Mouse (Mus musculus) small intestine, adult 2 months (tissue): ENCODE measurements around the gene Hrc. TPM values are rescaled to one million over a fixed set of nuclear protein-coding genes. Genes with fewer than 3 reads are reported as not detected.
A peak's percentile ranks its signal among the peaks of the same experiment; 100 is the strongest.

Experiments
- H3K27ac ChIP-seq: fragments of 200-500 bp; 2 replicates; pipeline ENCODE4 v1.5.1; 2012; ENCODE audit warnings: low read depth, low read length, control low read depth, inconsistent platforms; ENCODE audit not compliant: insufficient read depth
- H3K27me3 ChIP-seq: fragments of 200-500 bp; 2 replicates; pipeline ENCODE4 v1.6.1; 2012; ENCODE audit warnings: mild to moderate bottlenecking, moderate library complexity, low read length, inconsistent platforms; ENCODE audit not compliant: control insufficient read depth, insufficient read depth
- H3K36me3 ChIP-seq: fragments of 200-500 bp; 2 replicates; pipeline ENCODE4 v1.6.1; 2012; ENCODE audit warnings: mild to moderate bottlenecking, low read length, control low read depth, inconsistent platforms; ENCODE audit not compliant: control insufficient read depth, insufficient read depth
- H3K4me1 ChIP-seq: fragments of 200-500 bp; 2 replicates; pipeline ENCODE4 v1.6.1; 2012; ENCODE audit warnings: low read length, inconsistent platforms, mixed read lengths; ENCODE audit not compliant: control insufficient read depth, insufficient read depth, insufficient read length
- H3K4me3 ChIP-seq: fragments of 200-500 bp; 2 replicates; pipeline ENCODE4 v1.5.1; 2012; ENCODE audit warnings: low read depth, mild to moderate bottlenecking, control low read depth, inconsistent platforms, low read length, moderate library complexity
- CTCF ChIP-seq: fragments of 200-500 bp; IDR thresholded peaks from 2 replicates; pipeline ENCODE4 v1.5.1; 2012; ENCODE audit warnings: low read depth, mild to moderate bottlenecking, control low read depth, inconsistent platforms, low read length, moderate library complexity, mixed read lengths; ENCODE audit not compliant: insufficient replicate concordance, insufficient read length; ENCODE audit errors: extremely low read depth
- POLR2A ChIP-seq: fragments of 200-500 bp; IDR thresholded peaks from 2 replicates; pipeline ENCODE4 v1.6.1; 2012; ENCODE audit warnings: low read depth, mild to moderate bottlenecking, control low read depth, inconsistent platforms, low read length, moderate library complexity
- WGBS: fragments of 180-500 bp; shearing (Covaris S2); methylation state at CpG from one replicate; pipeline ENCODE4 v1.1.7; 2018; 5-methylcytosine and 5-hydroxymethylcytosine counted together
- polyA plus RNA-seq: library from polyadenylated mRNA; depleted of rRNA; stranded (reverse); fragments of >200 nt; gene quantifications from 2 replicates; pipeline ENCODE4 v1.2.3, GENCODE M21; 2012

Gene Hrc
- polyA plus RNA-seq, 1 experiment = 0.46 TPM

DNA sequence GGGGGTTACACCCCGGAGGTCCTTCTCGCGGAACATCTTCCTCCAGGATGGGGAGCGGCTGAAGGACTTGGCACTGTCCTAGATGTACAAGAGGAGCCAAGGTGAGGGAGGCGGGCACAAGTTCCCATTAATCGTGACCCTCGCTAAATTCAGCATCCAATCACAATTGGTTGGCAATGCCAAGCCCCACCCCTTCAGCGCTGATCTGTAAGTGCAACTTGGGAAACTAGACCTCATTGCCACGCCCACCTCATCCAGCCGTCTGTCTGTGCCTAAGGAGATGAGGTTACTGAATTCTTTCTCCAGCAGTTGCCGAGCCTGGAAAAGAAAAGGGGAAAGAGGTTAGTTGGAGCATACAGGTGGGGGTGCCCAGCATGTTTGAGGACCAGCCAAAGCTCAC, 5.6 kb downstream of the Hrc start:
- Histone ChIP-seq H3K27ac (peak overlapping the region; percentile 78), H3K4me3 (peak overlapping the region; percentile 65), H3K27me3 (no peaks in the 10 kb centered on the region; the same call in 1 of the 2 replicates), H3K36me3 (no peaks in the 10 kb centered on the region), H3K4me1 (peaks cover 31% of the 10 kb centered on the region)
- WGBS = 2% methylated on average over 11 of the region's 11 CpGs
- TF ChIP-seq CTCF = no peak
- peak; percentile 27; the same call in 1 of the 2 replicates for TF ChIP-seq POLR2A

- Histone ChIP-seq H3K27ac (peak overlapping the region; percentile 18), H3K27me3 (no peaks in the 10 kb centered on the region; the same call in 1 of the 2 replicates), H3K4me1 (peaks cover 31% of the 10 kb centered on the region), H3K36me3 (no peaks in the 10 kb centered on the region), H3K4me3 (peak overlapping the region; percentile 65)
- TF ChIP-seq CTCF (peak; percentile 87; the same call in 1 of the 2 replicates), POLR2A (no peak)
- 2% methylated on average over 8 of the region's 8 CpGs for WGBS
Observed at GRCm38 (mm10) chr7:45341303-45341702, 6.2 kb downstream of the Hrc start.

DNA sequence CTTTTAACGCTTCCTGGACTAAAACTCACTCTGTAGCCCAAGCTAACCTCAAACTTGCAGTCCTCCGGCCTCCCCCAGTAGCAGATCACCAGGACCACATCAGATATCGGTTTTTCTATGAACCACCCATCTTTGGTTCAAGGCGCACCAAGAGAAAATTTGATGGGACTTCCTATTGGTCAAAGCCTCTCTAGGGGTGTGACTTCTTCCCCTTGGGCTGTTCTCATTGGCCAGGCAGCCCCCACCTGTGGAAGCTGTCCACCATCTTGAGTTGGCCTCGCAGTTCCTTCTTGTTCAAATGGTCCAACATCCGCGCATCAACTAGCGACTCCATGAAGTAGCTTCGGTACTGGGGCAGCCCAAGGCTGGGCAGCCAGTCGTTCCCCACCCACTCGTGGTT, 7.0 kb downstream of the Hrc start:
- no peaks in the 10 kb centered on the region for H3K36me3 ChIP-seq
- 92% methylated on average over 11 of the region's 11 CpGs for WGBS
- H3K4me1 ChIP-seq = peaks cover 31% of the 10 kb centered on the region
- TF ChIP-seq CTCF (no peak), POLR2A (no peak)
- no peaks in the 10 kb centered on the region; the same call in 1 of the 2 replicates for H3K27me3 ChIP-seq
- no peak overlapping the region for H3K4me3 ChIP-seq
- H3K27ac ChIP-seq = no peak overlapping the region

GRCm38 (mm10) chr7:45343543-45343942, 8.5 kb downstream of the Hrc start:
- no peak overlapping the region for H3K27ac ChIP-seq
- H3K27me3 ChIP-seq = no peaks in the 10 kb centered on the region; the same call in 1 of the 2 replicates
- no peak overlapping the region for H3K4me3 ChIP-seq
- 34% methylated on average over 13 of the region's 13 CpGs for WGBS
- no peak for TF ChIP-seq POLR2A
- TF ChIP-seq CTCF = peak; percentile 41; the same call in 1 of the 2 replicates
- no peaks in the 10 kb centered on the region for H3K36me3 ChIP-seq
- H3K4me1 ChIP-seq = peaks cover 18% of the 10 kb centered on the region; the same call in 1 of the 2 replicates

- H3K27ac ChIP-seq = no peak overlapping the region
- 77% methylated on average over 13 of the region's 13 CpGs for WGBS
- H3K4me1 ChIP-seq = no peaks in the 10 kb centered on the region
- no peaks in the 10 kb centered on the region; the same call in 1 of the 2 replicates for H3K27me3 ChIP-seq
- no peaks in the 10 kb centered on the region for H3K36me3 ChIP-seq
- TF ChIP-seq POLR2A (no peak), CTCF (no peak)
- no peak overlapping the region for H3K4me3 ChIP-seq
Observed at GRCm38 (mm10) chr7:45346905-45347304, 11.8 kb downstream of the Hrc start.

GRCm38 (mm10) chr7:45353041-45353440, 18.0 kb downstream of the Hrc start:
- Histone ChIP-seq H3K27ac (no peak overlapping the region), H3K27me3 (no peaks in the 10 kb centered on the region), H3K4me1 (no peaks in the 10 kb centered on the region), H3K36me3 (no peaks in the 10 kb centered on the region), H3K4me3 (no peak overlapping the region)
- no peak for TF ChIP-seq POLR2A
- 25% methylated on average over 5 of the region's 5 CpGs for WGBS

- Histone ChIP-seq H3K4me1 (no peaks in the 10 kb centered on the region), H3K36me3 (no peaks in the 10 kb centered on the region), H3K27me3 (peaks cover 4% of the 10 kb centered on the region), H3K27ac (no peak overlapping the region), H3K4me3 (no peak overlapping the region)
- TF ChIP-seq CTCF = no peak
- 60% methylated on average over 15 of the region's 15 CpGs for WGBS
Observed at GRCm38 (mm10) chr7:45355318-45356020, 20.4 kb downstream of the Hrc start.
